Mouse (Mus musculus) spleen, adult 2 months (tissue): ENCODE results near the gene Prss21. TPM values are rescaled to one million over a fixed set of nuclear protein-coding genes. Genes with fewer than 3 reads are reported as not detected.

Experiments
- DNase-seq, 2 experiments: peaks; one replicate each; pipeline versions ENCODE4 v3.0.0 to v3.0.0-alpha.2; 2012 to 2021; ENCODE audit warnings: low spot score in 2 of 2, low read depth in 1 of 2
- H3K27ac ChIP-seq: fragments of 200-500 bp; 2 replicates; pipeline ENCODE4 v1.5.1; 2012; ENCODE audit warnings: low read length, inconsistent platforms; ENCODE audit not compliant: insufficient read depth
- H3K27me3 ChIP-seq: fragments of 200-500 bp; 2 replicates; pipeline ENCODE4 v1.6.1; 2012; ENCODE audit warnings: mild to moderate bottlenecking, moderate library complexity, low read length, inconsistent platforms; ENCODE audit not compliant: control insufficient read depth, insufficient read depth
- H3K36me3 ChIP-seq: fragments of 200-500 bp; 2 replicates; pipeline ENCODE4 v1.6.1; 2012; ENCODE audit warnings: mild to moderate bottlenecking, low read length, inconsistent platforms; ENCODE audit not compliant: control insufficient read depth, insufficient read depth
- H3K4me1 ChIP-seq: fragments of 200-500 bp; 2 replicates; pipeline ENCODE4 v1.6.1; 2011; ENCODE audit warnings: inconsistent platforms; ENCODE audit not compliant: control insufficient read depth, insufficient read depth, insufficient read length
- H3K4me3 ChIP-seq: fragments of 200-500 bp; 2 replicates; pipeline ENCODE4 v1.5.1; 2011; ENCODE audit warnings: mild to moderate bottlenecking, inconsistent platforms; ENCODE audit not compliant: insufficient read depth, insufficient read length; ENCODE audit errors: extremely low read depth
- CTCF ChIP-seq: fragments of 200-500 bp; IDR thresholded peaks from 2 replicates; pipeline ENCODE4 v1.5.1; 2011; ENCODE audit warnings: mild to moderate bottlenecking, inconsistent platforms; ENCODE audit not compliant: insufficient read depth, insufficient read length, insufficient replicate concordance; ENCODE audit errors: extremely low read depth
- POLR2A ChIP-seq: fragments of 200-500 bp; IDR thresholded peaks from 2 replicates; pipeline ENCODE4 v1.6.1; 2011; ENCODE audit warnings: low read depth, low read length, inconsistent platforms
- whole genome bisulfite sequencing: fragments of 180-500 bp; shearing (Covaris S2); methylation state at CpG from one replicate; pipeline ENCODE4 v1.1.7; 2018; 5-methylcytosine and 5-hydroxymethylcytosine counted together
- polyA plus RNA-seq: library from polyadenylated mRNA; depleted of rRNA; stranded (reverse); fragments of >200 nt; gene quantifications from 2 replicates; pipeline ENCODE4 v1.2.3, GENCODE M21; 2012; rRNA removed

The Prss21 gene
- not detected in 2 replicates for polyA plus RNA-seq

DNA sequence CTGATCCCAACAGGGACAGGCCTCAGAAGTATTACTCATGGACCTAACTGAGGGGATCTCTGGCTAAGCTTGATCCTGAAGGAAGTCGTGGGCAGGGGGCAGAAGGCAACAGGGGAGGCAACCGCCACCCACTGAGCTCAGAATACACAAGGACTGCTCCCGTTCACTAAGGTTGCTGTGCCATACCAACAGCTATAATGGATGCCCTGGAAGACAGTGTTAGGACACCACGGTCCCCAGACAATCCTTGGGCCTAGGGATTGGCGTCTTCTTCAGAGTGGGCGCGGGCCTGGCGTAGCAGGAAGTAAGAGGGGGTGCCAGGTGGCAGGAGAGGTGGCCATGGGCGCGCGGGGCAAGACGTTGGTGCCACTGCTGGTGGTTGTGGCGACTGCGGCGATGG lies at the start of gene Prss21:
Gene Prss21 (plus strand): TSS at position 301 of the 400 bp plus-strand sequence.
- H3K4me1 ChIP-seq: no peaks in the 10 kb centered on the region

DNA sequence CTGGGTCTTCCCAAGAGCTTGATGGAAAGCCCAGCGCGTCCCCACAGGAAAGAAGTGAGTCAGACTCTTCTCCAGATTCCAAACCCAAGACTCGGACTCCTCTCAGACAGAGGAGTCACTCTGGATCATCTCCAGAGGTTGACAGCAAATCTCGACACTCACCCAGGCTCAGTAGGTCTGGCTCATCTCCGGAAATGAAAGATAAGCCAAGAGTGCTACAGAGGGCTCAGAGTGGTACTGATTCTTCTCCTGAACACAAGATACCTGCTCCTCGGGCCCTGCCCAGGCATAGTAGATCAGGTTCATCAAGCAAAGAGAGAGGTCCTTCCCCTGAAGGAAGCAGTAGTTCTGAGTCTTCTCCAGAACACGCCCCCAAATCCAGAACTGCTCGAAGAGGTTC lies 49.3 kb upstream of the Prss21 start:
- Histone ChIP-seq H3K36me3 (peaks cover 80% of the 10 kb centered on the region), H3K4me1 (no peaks in the 10 kb centered on the region), H3K4me3 (no peak overlapping the region), H3K27ac (no peak overlapping the region), H3K27me3 (no peaks in the 10 kb centered on the region)
- WGBS: over 99% methylated on average over 8 of the region's 8 CpGs
- TF ChIP-seq CTCF (no peak), POLR2A (no peak)
- no peak for DNase-seq

More for the DNA sequence above, at the start of gene Prss21:
- no peak for DNase-seq
- no peak within 1 kb of the TSS for H3K27ac ChIP-seq
- H3K27me3 ChIP-seq: no peaks in the 10 kb centered on the region
- TF ChIP-seq POLR2A: no peak
- TF ChIP-seq CTCF: no peak
- H3K4me3 ChIP-seq: no peak within 1 kb of the TSS
- WGBS: 82% methylated on average over 15 of the region's 15 CpGs
- no peaks in the 10 kb centered on the region for H3K36me3 ChIP-seq

DNA sequence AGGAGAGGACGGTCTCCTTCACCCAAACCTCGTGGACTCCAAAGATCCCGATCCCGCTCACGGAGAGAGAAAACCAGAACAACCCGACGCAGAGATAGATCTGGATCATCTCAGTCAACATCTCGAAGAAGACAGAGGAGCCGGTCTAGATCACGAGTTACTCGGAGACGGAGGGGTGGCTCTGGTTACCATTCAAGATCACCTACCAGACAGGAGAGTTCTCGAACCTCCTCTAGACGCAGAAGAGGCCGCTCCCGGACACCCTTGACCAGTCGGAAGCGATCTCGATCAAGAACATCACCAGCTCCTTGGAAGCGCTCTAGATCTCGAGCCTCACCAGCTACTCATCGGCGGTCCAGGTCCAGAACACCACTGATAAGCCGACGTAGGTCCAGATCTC lies 48.6 kb upstream of the Prss21 start:
- TF ChIP-seq POLR2A (no peak), CTCF (no peak)
- no peak overlapping the region for H3K27ac ChIP-seq
- 98% methylated on average over 25 of the region's 25 CpGs for WGBS
- H3K4me3 ChIP-seq: no peak overlapping the region
- H3K27me3 ChIP-seq: no peaks in the 10 kb centered on the region
- DNase-seq: no peak
- peaks cover 81% of the 10 kb centered on the region for H3K36me3 ChIP-seq
- no peaks in the 10 kb centered on the region for H3K4me1 ChIP-seq

DNA sequence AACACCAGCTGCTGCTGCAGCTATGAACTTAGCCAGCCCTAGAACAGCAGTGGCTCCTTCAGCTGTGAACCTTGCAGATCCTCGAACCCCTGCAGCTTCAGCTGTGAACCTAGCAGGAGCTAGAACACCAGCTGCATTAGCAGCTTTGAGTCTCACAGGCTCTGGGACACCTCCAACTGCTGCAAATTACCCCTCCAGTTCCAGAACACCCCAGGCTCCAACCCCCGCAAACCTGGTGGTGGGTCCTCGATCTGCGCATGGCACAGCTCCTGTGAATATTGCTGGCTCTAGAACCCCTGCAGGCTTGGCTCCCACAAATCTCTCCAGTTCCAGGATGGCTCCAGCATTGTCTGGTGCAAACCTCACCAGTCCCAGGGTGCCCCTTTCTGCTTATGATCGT lies 47.1 kb upstream of the Prss21 start:
- Histone ChIP-seq H3K27ac (no peak overlapping the region), H3K4me1 (no peaks in the 10 kb centered on the region), H3K27me3 (no peaks in the 10 kb centered on the region), H3K4me3 (no peak overlapping the region), H3K36me3 (peaks cover 80% of the 10 kb centered on the region)
- TF ChIP-seq CTCF: no peak
- no peak for TF ChIP-seq POLR2A
- WGBS: 94% methylated on average over 5 of the region's 5 CpGs
- DNase-seq: no peak

DNA sequence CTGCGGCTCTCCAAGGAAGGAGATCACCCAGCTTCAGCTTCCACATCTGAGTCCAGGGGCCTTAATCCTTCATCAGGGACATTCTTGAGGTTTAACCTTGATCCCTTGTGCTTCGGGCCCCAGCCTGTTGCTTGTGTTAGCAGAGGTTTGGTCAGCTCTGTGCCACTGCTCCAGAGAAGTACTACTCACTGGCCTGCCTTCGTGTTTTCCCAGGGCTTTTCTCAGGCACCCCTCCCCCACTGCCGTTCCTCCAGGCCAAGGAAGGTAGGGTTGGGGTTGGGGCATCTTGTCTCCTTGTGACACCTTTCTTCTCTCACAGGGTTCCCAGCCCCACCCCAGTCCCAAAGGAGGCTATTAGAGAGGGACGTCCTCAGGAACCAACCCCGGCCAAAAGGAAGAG lies 45.8 kb upstream of the Prss21 start:
- WGBS: 91% methylated on average over 6 of the region's 6 CpGs
- no peaks in the 10 kb centered on the region for H3K27me3 ChIP-seq
- peaks cover 73% of the 10 kb centered on the region for H3K36me3 ChIP-seq
- H3K4me1 ChIP-seq: no peaks in the 10 kb centered on the region
- no peak overlapping the region for H3K27ac ChIP-seq
- DNase-seq: no peak
- no peak for TF ChIP-seq POLR2A
- no peak for TF ChIP-seq CTCF
- no peak overlapping the region for H3K4me3 ChIP-seq

DNA sequence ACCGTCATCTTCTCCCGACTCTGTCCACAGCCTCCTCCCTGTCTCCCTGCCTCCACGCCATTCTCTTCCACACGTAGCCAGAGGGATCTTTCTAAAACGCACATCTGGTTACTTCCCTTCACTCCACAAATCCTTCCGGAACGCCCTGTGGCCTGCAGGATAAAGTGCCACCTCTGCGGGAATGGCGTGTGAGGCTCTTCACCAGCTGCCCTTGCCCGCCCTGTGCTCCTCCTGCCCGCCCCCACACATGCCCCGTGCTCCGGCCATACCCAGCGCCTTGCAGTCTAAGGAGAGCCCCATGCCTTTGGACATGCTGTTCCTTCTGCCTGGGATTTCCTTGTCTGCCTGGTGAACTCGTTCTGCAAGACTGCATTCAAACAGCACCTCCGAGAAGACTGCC lies 44.8 kb upstream of the Prss21 start:
- TF ChIP-seq POLR2A (no peak), CTCF (no peak)
- Histone ChIP-seq H3K27ac (no peak overlapping the region), H3K4me1 (no peaks in the 10 kb centered on the region; the same call in 1 of the 2 replicates), H3K36me3 (peaks cover 65% of the 10 kb centered on the region), H3K4me3 (no peak overlapping the region), H3K27me3 (no peaks in the 10 kb centered on the region)
- 90% methylated on average over 16 of the region's 16 CpGs for WGBS
- no peak for DNase-seq

DNA sequence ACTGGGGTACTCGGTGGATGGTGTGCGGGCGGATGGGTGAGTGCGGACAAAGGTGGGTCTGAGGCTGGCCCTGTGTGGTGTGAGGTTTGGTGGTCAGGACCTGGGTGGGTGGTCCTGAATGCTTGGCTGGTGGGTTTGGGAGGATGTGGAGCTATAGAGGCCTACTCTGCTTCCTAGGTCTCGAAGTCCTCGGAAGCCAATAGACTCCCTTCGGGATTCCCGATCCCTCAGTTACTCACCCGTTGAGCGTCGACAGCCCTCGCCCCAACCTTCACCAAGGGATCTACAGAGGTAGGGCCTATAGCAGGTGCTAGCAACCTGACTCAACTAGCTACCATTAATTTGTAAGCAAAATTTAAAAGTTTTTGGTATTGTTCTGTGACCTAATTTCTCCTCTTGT lies 44.2 kb upstream of the Prss21 start:
- Histone ChIP-seq H3K4me1 (no peaks in the 10 kb centered on the region; the same call in 1 of the 2 replicates), H3K27me3 (no peaks in the 10 kb centered on the region), H3K4me3 (no peak overlapping the region), H3K36me3 (peaks cover 59% of the 10 kb centered on the region), H3K27ac (no peak overlapping the region)
- TF ChIP-seq POLR2A (no peak), CTCF (no peak)
- no peak for DNase-seq
- 97% methylated on average over 12 of the region's 12 CpGs for WGBS

DNA sequence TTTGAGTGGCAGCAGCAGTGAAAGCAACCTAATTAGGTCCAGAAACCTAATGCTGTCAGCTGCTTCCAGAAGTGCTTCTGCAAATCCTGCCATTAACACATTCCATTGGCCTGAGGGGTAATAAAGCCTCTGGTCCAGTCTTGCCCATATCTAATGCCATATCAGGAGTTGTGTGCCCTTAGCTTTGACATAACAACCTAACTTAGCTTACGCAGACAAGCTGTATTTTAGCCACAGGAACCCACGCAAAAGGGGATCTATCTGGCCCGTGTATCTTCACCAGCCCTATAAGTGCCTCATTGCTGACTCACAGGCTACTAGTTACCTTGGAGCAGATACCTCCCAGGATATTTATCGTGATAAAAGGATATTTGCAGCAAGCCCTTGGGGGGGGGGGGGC lies 42.3 kb upstream of the Prss21 start:
- no peak for TF ChIP-seq CTCF
- H3K27ac ChIP-seq: no peak overlapping the region
- no peaks in the 10 kb centered on the region; the same call in 1 of the 2 replicates for H3K4me1 ChIP-seq
- no peak overlapping the region for H3K4me3 ChIP-seq
- 83% methylated on average over 4 of the region's 4 CpGs for WGBS
- H3K27me3 ChIP-seq: no peaks in the 10 kb centered on the region
- DNase-seq: no peak
- H3K36me3 ChIP-seq: peaks cover 41% of the 10 kb centered on the region
